Mouse (Mus musculus): Measurements from ENCODE around the gene Entpd1.

Entpd1 gene

DNA sequence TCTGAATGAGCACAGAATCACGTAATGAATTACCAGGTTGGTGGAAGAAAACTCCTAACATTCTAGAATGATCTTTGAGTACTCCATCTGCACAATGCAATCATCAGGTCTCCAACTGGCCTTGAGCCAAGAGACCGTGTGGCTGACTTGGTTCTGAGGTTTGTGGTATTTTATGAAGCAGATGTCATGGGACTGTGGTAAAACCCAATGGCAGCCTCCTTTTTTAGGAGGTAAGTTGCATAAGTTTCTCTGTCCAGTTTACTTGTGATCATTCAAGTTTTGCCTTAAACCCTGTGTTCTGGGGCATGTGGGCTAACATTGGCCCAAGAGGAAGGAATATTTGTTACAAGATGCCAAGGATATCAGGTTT is 176.5 kb downstream of the Entpd1 start:
- in situ Hi-C loops (cut with MboI, MseI), result no loop called here
